Mouse (Mus musculus) liver, postnatal 0 days (tissue): ENCODE measurements around the gene Them7.

ENCODE experiments used
- CTCF ChIP-seq: sonication (generic); IDR thresholded peaks from 2 replicates; pipeline ENCODE4 v1.5.1; 2016; ENCODE audit warnings: antibody characterized with exemption, low read depth
- EP300 ChIP-seq: IDR thresholded peaks from 2 replicates; pipeline ENCODE4 v1.6.1; 2016; ENCODE audit warnings: antibody characterized with exemption, low read depth, mild to moderate bottlenecking

- TF ChIP-seq EP300 (no peak), CTCF (no peak)
Measured at GRCm38 (mm10) chr2:105234278-105234677, 10.2 kb downstream of the Them7 start.
